Mouse (Mus musculus): ENCODE measurements around the gene Capzb.

- no peak for TF ChIP-seq CTCF (IDR thresholded peaks at IDR 0.05; ENCODE audit: insufficient read depth, low read depth, low read length)
- no peak for TF ChIP-seq POLR2A (IDR thresholded peaks at IDR 0.05; ENCODE audit: insufficient read depth, low read depth, low read length)
Observed at GRCm38 (mm10) chr4:139271562-139271961, 78.9 kb downstream of the Capzb start.

Measured in olfactory bulb, adult 2 months (tissue).